Mouse (Mus musculus) G1E (cell line): ENCODE results near the gene Erg28.

ENCODE experiments used
- CTCF ChIP-seq: IDR thresholded peaks from 2 replicates; pipeline ENCODE4 v1.5.1; 2012; ENCODE audit warnings: low read depth, low read length, inconsistent platforms, mixed read lengths
- GATA1 ChIP-seq: IDR thresholded peaks from 2 replicates; pipeline ENCODE4 v1.6.1; 2012; ENCODE audit warnings: borderline replicate concordance, low read length, inconsistent platforms, mixed read lengths
- POLR2AphosphoS5 ChIP-seq: IDR thresholded peaks from 2 replicates; pipeline ENCODE4 v1.6.1; 2012; ENCODE audit warnings: low read depth, low read length, inconsistent platforms; ENCODE audit not compliant: insufficient replicate concordance
- TAL1 ChIP-seq: conservative IDR thresholded peaks from 2 replicates; pipeline ENCODE4 v1.6.1; 2012; ENCODE audit warnings: low read depth, low read length, inconsistent platforms, mixed read lengths

DNA sequence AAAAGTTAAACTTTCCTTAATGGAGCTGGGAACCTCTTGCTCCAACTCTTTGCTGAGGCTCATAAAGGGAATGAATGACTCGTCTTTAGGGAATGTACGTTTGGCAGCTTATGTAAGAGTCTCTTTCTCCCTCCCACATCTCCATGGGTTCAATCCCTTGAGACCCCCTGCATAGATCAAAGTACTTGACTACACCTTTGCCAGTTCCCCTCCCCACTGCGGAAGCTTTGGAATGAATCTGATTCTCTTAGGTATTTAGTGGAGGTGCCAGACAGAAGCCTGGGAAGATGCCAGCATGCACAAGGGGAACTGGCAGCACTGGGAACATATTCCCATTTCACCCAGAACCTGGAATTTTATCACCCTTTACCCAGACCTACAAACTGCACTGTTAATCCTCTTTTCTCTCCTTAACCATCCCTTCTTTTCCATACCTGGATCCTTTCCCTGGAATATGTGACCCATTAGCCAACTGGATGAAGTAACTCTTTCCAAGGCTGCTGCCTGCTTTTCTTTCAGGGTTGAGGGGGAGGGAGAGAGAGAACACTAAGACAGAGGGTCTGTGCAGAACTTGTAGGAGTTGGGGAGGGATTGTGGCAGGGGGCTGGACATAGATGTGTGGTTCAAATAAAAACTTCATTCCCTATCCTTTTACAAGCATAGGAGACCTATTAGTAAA lies 35.3 kb upstream of the Erg28 start:
- no peak for TF ChIP-seq CTCF
- TF ChIP-seq TAL1, result no peak
- TF ChIP-seq POLR2AphosphoS5, result no peak
- TF ChIP-seq GATA1, result no peak
